Mouse (Mus musculus) lung, embryonic 15.5 days (tissue): Measurements from ENCODE around the gene Rbm28. TPM values are rescaled to one million over a fixed set of nuclear protein-coding genes. Genes with fewer than 3 reads are reported as not detected.

Experiments
- ATAC-seq: fragments of 200-750 bp; cut with Nextera tagmentation; 2 replicates; pipeline ENCODE4 v1.8.0; 2017; ENCODE audit warnings: moderate number of reproducible peaks, borderline replicate concordance; ENCODE audit not compliant: low FRiP score, low TSS enrichment; ENCODE audit errors: extremely low read depth
- H3K27ac ChIP-seq: fragments of 300-500 bp; sonication (generic); 2 replicates; pipeline ENCODE4 v1.5.1; 2015; ENCODE audit warnings: moderate library complexity, mild to moderate bottlenecking, inconsistent platforms
- H3K27me3 ChIP-seq: fragments of 300-500 bp; sonication (generic); 2 replicates; pipeline ENCODE4 v1.6.1; 2015; ENCODE audit warnings: inconsistent platforms
- H3K36me3 ChIP-seq: fragments of 300-500 bp; sonication (generic); 2 replicates; pipeline ENCODE4 v1.6.1; 2015; ENCODE audit warnings: inconsistent platforms
- H3K4me1 ChIP-seq: fragments of 300-500 bp; sonication (generic); 2 replicates; pipeline ENCODE4 v1.6.1; 2015; ENCODE audit warnings: inconsistent platforms
- H3K4me2 ChIP-seq: fragments of 300-500 bp; sonication (generic); 2 replicates; pipeline ENCODE4 v1.6.1; 2015; ENCODE audit warnings: inconsistent platforms, mild to moderate bottlenecking, moderate library complexity
- H3K4me3 ChIP-seq: fragments of 300-500 bp; sonication (generic); 2 replicates; pipeline ENCODE4 v1.5.1; 2015; ENCODE audit warnings: mild to moderate bottlenecking, inconsistent platforms
- H3K9ac ChIP-seq: fragments of 300-500 bp; sonication (generic); 2 replicates; pipeline ENCODE4 v1.6.1; 2015; ENCODE audit warnings: inconsistent platforms
- H3K9me3 ChIP-seq: fragments of 300-500 bp; sonication (generic); 2 replicates; pipeline ENCODE4 v1.6.1; 2016; ENCODE audit warnings: inconsistent platforms
- WGBS: fragments of 180-500 bp; shearing (Covaris S2); methylation state at CpG from one replicate; pipeline ENCODE4 v1.1.7; 2015; 5-methylcytosine and 5-hydroxymethylcytosine counted together
- polyA plus RNA-seq: library from polyadenylated mRNA; unstranded; fragments of >200 nt; fragmentation: Nextera tagmentation; extraction: Ambion mirVana; gene quantifications from 2 replicates; pipeline ENCODE4 v1.2.1, GENCODE M21; 2015

Rbm28 gene
- polyA plus RNA-seq, 1 experiment from 2014 or later: 35.0 TPM

- Histone ChIP-seq H3K9me3 (no peaks in the 10 kb centered on the region), H3K27me3 (no peaks in the 10 kb centered on the region), H3K4me1 (no peaks in the 10 kb centered on the region), H3K4me3 (no peak overlapping the region), H3K27ac (no peak overlapping the region), H3K9ac (no peak overlapping the region), H3K36me3 (peaks cover 11% of the 10 kb centered on the region), H3K4me2 (no peak overlapping the region)
- ATAC-seq: no peak
- 78% methylated on average over 6 of the region's 6 CpGs for WGBS
These were observed 39.2 kb upstream of the Rbm28 start for GRCm38 (mm10) chr6:29203861-29204585.

GRCm38 (mm10) chr6:29203096-29203495 lies 38.3 kb upstream of the Rbm28 start:
- Histone ChIP-seq H3K27ac (no peak overlapping the region), H3K4me1 (peaks cover 4% of the 10 kb centered on the region), H3K4me3 (no peak overlapping the region), H3K27me3 (peaks cover 2% of the 10 kb centered on the region; the same call in 1 of the 2 replicates), H3K9ac (no peak overlapping the region), H3K36me3 (peaks cover 11% of the 10 kb centered on the region), H3K9me3 (no peaks in the 10 kb centered on the region), H3K4me2 (no peak overlapping the region)
- WGBS: 88% methylated on average over 13 of the region's 13 CpGs
- no peak for ATAC-seq

- Histone ChIP-seq H3K4me2 (no peak overlapping the region), H3K36me3 (peaks cover 11% of the 10 kb centered on the region), H3K9me3 (no peaks in the 10 kb centered on the region), H3K27me3 (peaks cover 8% of the 10 kb centered on the region; the same call in 1 of the 2 replicates), H3K4me3 (no peak overlapping the region), H3K27ac (no peak overlapping the region), H3K4me1 (peaks cover 4% of the 10 kb centered on the region), H3K9ac (no peak overlapping the region)
- ATAC-seq: no peak
- WGBS: 84% methylated on average over 8 of the region's 8 CpGs
These were observed 37.2 kb upstream of the Rbm28 start for GRCm38 (mm10) chr6:29201988-29202387.

- 78% methylated on average over 5 of the region's 5 CpGs for WGBS
- Histone ChIP-seq H3K9ac (no peak overlapping the region), H3K4me1 (peaks cover 4% of the 10 kb centered on the region), H3K9me3 (no peaks in the 10 kb centered on the region), H3K4me2 (no peak overlapping the region), H3K36me3 (peaks cover 11% of the 10 kb centered on the region), H3K27ac (no peak overlapping the region), H3K27me3 (peaks cover 10% of the 10 kb centered on the region), H3K4me3 (no peak overlapping the region)
- ATAC-seq: no peak
These were observed 36.5 kb upstream of the Rbm28 start for GRCm38 (mm10) chr6:29201341-29201740.

- Histone ChIP-seq H3K4me2 (no peak overlapping the region), H3K4me3 (no peak overlapping the region), H3K4me1 (peaks cover 4% of the 10 kb centered on the region), H3K36me3 (peaks cover 5% of the 10 kb centered on the region; the same call in 1 of the 2 replicates), H3K27me3 (peaks cover 12% of the 10 kb centered on the region), H3K27ac (no peak overlapping the region), H3K9me3 (no peaks in the 10 kb centered on the region), H3K9ac (no peak overlapping the region)
- 55% methylated on average over 3 of the region's 3 CpGs for WGBS
- ATAC-seq: no peak
These were observed 35.7 kb upstream of the Rbm28 start for GRCm38 (mm10) chr6:29200496-29200895.

GRCm38 (mm10) chr6:29199223-29199855 lies 34.5 kb upstream of the Rbm28 start:
- peaks cover 5% of the 10 kb centered on the region; the same call in 1 of the 2 replicates for H3K36me3 ChIP-seq
- peak overlapping the region; percentile 31; the same call in 1 of the 2 replicates for H3K4me3 ChIP-seq
- ATAC-seq: no peak
- no peaks in the 10 kb centered on the region for H3K9me3 ChIP-seq
- peak overlapping the region; percentile 53 for H3K4me2 ChIP-seq
- peaks cover 12% of the 10 kb centered on the region for H3K27me3 ChIP-seq
- no peak overlapping the region for H3K27ac ChIP-seq
- H3K9ac ChIP-seq: no peak overlapping the region
- peaks cover 4% of the 10 kb centered on the region for H3K4me1 ChIP-seq
- 31% methylated on average over 8 of the region's 8 CpGs for WGBS

- peaks cover 12% of the 10 kb centered on the region for H3K27me3 ChIP-seq
- peak overlapping the region; percentile 31 for H3K4me3 ChIP-seq
- H3K9ac ChIP-seq: peak overlapping the region; percentile 11; the same call in 1 of the 2 replicates
- WGBS: 12% methylated on average over 25 of the region's 25 CpGs
- H3K4me2 ChIP-seq: peak overlapping the region; percentile 53
- ATAC-seq: peak; percentile 76
- H3K27ac ChIP-seq: no peak overlapping the region
- H3K4me1 ChIP-seq: peaks cover 4% of the 10 kb centered on the region
- H3K9me3 ChIP-seq: no peaks in the 10 kb centered on the region
- peaks cover 2% of the 10 kb centered on the region; the same call in 1 of the 2 replicates for H3K36me3 ChIP-seq
These were observed 33.8 kb upstream of the Rbm28 start for GRCm38 (mm10) chr6:29198309-29199222.

GRCm38 (mm10) chr6:29195846-29196698 lies 31.3 kb upstream of the Rbm28 start:
- WGBS: 75% methylated on average over 5 of the region's 5 CpGs
- no peak for ATAC-seq
- no peaks in the 10 kb centered on the region for H3K9me3 ChIP-seq
- H3K4me1 ChIP-seq: peaks cover 4% of the 10 kb centered on the region
- H3K4me2 ChIP-seq: no peak overlapping the region
- peaks cover 12% of the 10 kb centered on the region for H3K27me3 ChIP-seq
- no peak overlapping the region for H3K4me3 ChIP-seq
- no peak overlapping the region for H3K9ac ChIP-seq
- H3K36me3 ChIP-seq: no peaks in the 10 kb centered on the region
- no peak overlapping the region for H3K27ac ChIP-seq

- H3K27me3 ChIP-seq: peaks cover 12% of the 10 kb centered on the region
- H3K27ac ChIP-seq: no peak overlapping the region
- no peaks in the 10 kb centered on the region for H3K9me3 ChIP-seq
- H3K4me1 ChIP-seq: peaks cover 4% of the 10 kb centered on the region
- no peaks in the 10 kb centered on the region for H3K36me3 ChIP-seq
- 76% methylated on average over 5 of the region's 5 CpGs for WGBS
- ATAC-seq: no peak
- no peak overlapping the region for H3K4me2 ChIP-seq
- H3K4me3 ChIP-seq: no peak overlapping the region
- no peak overlapping the region for H3K9ac ChIP-seq
These were observed 30.3 kb upstream of the Rbm28 start for GRCm38 (mm10) chr6:29195146-29195545.

- peaks cover 12% of the 10 kb centered on the region for H3K27me3 ChIP-seq
- H3K9me3 ChIP-seq: no peaks in the 10 kb centered on the region
- no peak overlapping the region for H3K27ac ChIP-seq
- H3K4me1 ChIP-seq: peaks cover 4% of the 10 kb centered on the region
- ATAC-seq: no peak
- no peak overlapping the region for H3K9ac ChIP-seq
- no peak overlapping the region for H3K4me3 ChIP-seq
- H3K36me3 ChIP-seq: no peaks in the 10 kb centered on the region
- H3K4me2 ChIP-seq: no peak overlapping the region
- WGBS: 57% methylated on average over 15 of the region's 15 CpGs
These were observed 29.4 kb upstream of the Rbm28 start for GRCm38 (mm10) chr6:29193961-29194750.
